Mouse (Mus musculus) B cell, adult (primary cell): Measurements from ENCODE around the gene Ceacam11. TPM values are rescaled to one million over a fixed set of nuclear protein-coding genes. Genes with fewer than 3 reads are reported as not detected.

Source experiments
- total RNA-seq: library from RNA; stranded (reverse); gene quantifications from 4 replicates; pipeline ENCODE4 v1.2.4, GENCODE M21; 2023; ENCODE audit not compliant: inconsistent age

The Ceacam11 gene
- total RNA-seq, result not detected in 4 replicates

GRCm38 (mm10) chr7:17971824-17972223 lies at the start of gene Ceacam11:
Ceacam11 (plus strand) TSS chr7:17972124.

DNA sequence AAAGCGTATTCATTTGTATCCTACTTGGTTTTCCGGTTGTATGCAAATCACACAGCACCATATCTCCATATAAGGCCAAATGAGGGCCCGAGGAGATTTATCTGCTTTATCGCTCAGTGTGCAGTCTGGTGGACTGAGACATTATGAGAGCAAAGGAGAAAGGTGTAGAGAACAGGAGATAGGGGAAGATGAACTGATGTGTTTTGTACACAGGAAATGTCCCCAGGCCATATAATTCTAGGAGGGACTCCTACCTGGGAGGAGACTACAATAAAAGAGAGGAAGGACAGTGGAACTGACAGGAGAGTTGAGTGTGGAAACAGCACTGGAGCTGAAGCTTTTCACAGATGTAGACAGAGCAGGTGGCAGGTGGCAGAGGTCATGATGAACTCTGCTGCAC lies 37.7 kb downstream of the Ceacam11 start, which contains the start of gene Ceacam13:
Gene Ceacam13, plus strand, starts transcription at position 301 of the 400 bp plus-strand sequence.

Other genes starting within 250 kb of the Ceacam11 start
- gene Ceacam14, start 159.5 kb upstream of the Ceacam11 start, total RNA-seq, result not detected in 4 replicates
- not detected in 4 replicates for gene Gm5155, start 100.4 kb upstream of the Ceacam11 start, total RNA-seq
- not detected in 4 replicates for gene Ceacam13, start 37.8 kb downstream of the Ceacam11 start, total RNA-seq
- gene Ceacam12, start 93.8 kb downstream of the Ceacam11 start, total RNA-seq, result not detected in 4 replicates
- gene Igfl3, start 204.4 kb downstream of the Ceacam11 start, total RNA-seq, result not detected in 4 replicates